In genomic region chr5:54163890-54164289, GRCm38 (mm10) we compare ENCODE assay signal across 20 mouse cellular contexts.
DNase-seq lines count a peak whose midpoint lies in the region; ATAC-seq and TF ChIP-seq lines count a peak whose summit lies in the region.
"Had no signal": no experiment of that assay in that cellular context is flagged by ENCODE, and none has a peak within 500 bp of the region (broad histone marks: within the 10 kb centered on the region; RNA-seq: fewer than 3 reads in every experiment).

No protein-coding gene starts in this region.

- DNase-seq in cerebellum, postnatal 25 days: peak; percentile 45 to 71
- DNase-seq in cerebellum, adult 18-20 months: no peak
- DNase-seq in hindbrain, postnatal 0 days (ENCODE audit: low spot score): peak; percentile 73
- no peak for DNase-seq in hindbrain, embryonic 10.5 days (ENCODE audit: low spot score)
- peak; percentile 15 for DNase-seq in lung, postnatal 10 days
- no peak for DNase-seq in lung, postnatal 14 days
- DNase-seq in Patski (ENCODE audit: low read depth, low spot score): peak; percentile 54
- no peak for DNase-seq in ovary, adult 18-20 months (ENCODE audit: low spot score)
- DNase-seq: cerebellum, adult 9-10 months; heart, adult 18-20 months; lung, adult 2 months; retina, postnatal 1 day; right cerebral cortex, postnatal 4 days; thymus, postnatal 14 days had no signal

- H3K36me3 ChIP-seq in hindbrain, postnatal 0 days (ENCODE audit: insufficient read depth, low read length): no peaks in the 10 kb centered on the region
- no peaks in the 10 kb centered on the region for H3K36me3 ChIP-seq in hindbrain, embryonic 10.5 days
- H3K36me3 ChIP-seq: embryonic facial prominence, embryonic 10.5 days; hindbrain, embryonic 13.5 days; limb, embryonic 10.5 days had no signal

- CTCF ChIA-PET in Patski (lab: Charles Lee): interaction anchor here (3.5 kb wide), 1 partner anchor 9 kb away, joined by 13 read pairs; no protein-coding TSS in a partner anchor

- peaks cover 7% of the 10 kb centered on the region; the same call in 1 of the 2 replicates for H3K4me1 ChIP-seq in hindbrain, postnatal 0 days (ENCODE audit: insufficient read depth, low read length)
- peaks cover 9% of the 10 kb centered on the region for H3K4me1 ChIP-seq in hindbrain, embryonic 10.5 days (replicated peaks)

- H3K27me3 ChIP-seq in hindbrain, postnatal 0 days (ENCODE audit: insufficient read depth, low read length): no peaks in the 10 kb centered on the region
- no peaks in the 10 kb centered on the region for H3K27me3 ChIP-seq in hindbrain, embryonic 10.5 days (ENCODE audit: insufficient read depth, poor library complexity, severe bottlenecking)
- peaks cover 32% of the 10 kb centered on the region for H3K27me3 ChIP-seq in Patski
- H3K27me3 ChIP-seq: forebrain, embryonic 13.5 days; hindbrain, embryonic 13.5 days had no signal

- no peak overlapping the region for H3K4me3 ChIP-seq in hindbrain, postnatal 0 days (ENCODE audit: low read length)
- no peak overlapping the region for H3K4me3 ChIP-seq in hindbrain, embryonic 10.5 days
- H3K4me3 ChIP-seq: embryonic facial prominence, embryonic 10.5 days; forebrain, embryonic 13.5 days; hindbrain, embryonic 13.5 days; limb, embryonic 10.5 days had no signal

- POLR2A ChIA-PET in Patski (lab: Charles Lee): no interaction called here

- peak; percentile 44; the same call in 1 of the 2 replicates for ATAC-seq in hindbrain, postnatal 0 days
- ATAC-seq in Patski: peak; percentile 70
- ATAC-seq: forebrain, embryonic 13.5 days; intestine, embryonic 16.5 days had no signal

- TF ChIP-seq CTCF in hindbrain, postnatal 0 days (IDR thresholded peaks at IDR 0.05; ENCODE audit: low read depth): no peak
- TF ChIP-seq CTCF in Patski (IDR thresholded peaks at IDR 0.05): no peak

- H3K9me3 ChIP-seq in hindbrain, postnatal 0 days (ENCODE audit: low read length): no peaks in the 10 kb centered on the region
- H3K9me3 ChIP-seq in hindbrain, embryonic 10.5 days: no peaks in the 10 kb centered on the region
- H3K9me3 ChIP-seq: embryonic facial prominence, embryonic 10.5 days; forebrain, embryonic 13.5 days; hindbrain, embryonic 13.5 days; limb, embryonic 10.5 days had no signal

- in situ Hi-C loops in Patski (cut with MboI; ENCODE audit: low pct_unique_long_range_greater_than_20kb): no loop called here

- H3K9ac ChIP-seq in hindbrain, postnatal 0 days (replicated peaks; ENCODE audit: low read length): no peak overlapping the region
- H3K9ac ChIP-seq: forebrain, embryonic 13.5 days; hindbrain, embryonic 13.5 days had no signal

- no peak overlapping the region for H3K27ac ChIP-seq in hindbrain, postnatal 0 days
- H3K27ac ChIP-seq in hindbrain, embryonic 10.5 days: no peak overlapping the region
- H3K27ac ChIP-seq: embryonic facial prominence, embryonic 10.5 days; forebrain, embryonic 13.5 days; hindbrain, embryonic 13.5 days; limb, embryonic 10.5 days had no signal

- 45% methylated on average over 4 of the region's 4 CpGs for WGBS in hindbrain, postnatal 0 days
- WGBS in hindbrain, embryonic 10.5 days: 87% methylated on average over 4 of the region's 4 CpGs

- H3K4me2 ChIP-seq in hindbrain, postnatal 0 days (ENCODE audit: low read depth, low read length): no peak overlapping the region
- H3K4me2 ChIP-seq: forebrain, embryonic 13.5 days; hindbrain, embryonic 13.5 days; liver, embryonic 11.5 days had no signal

Comparison
In these comparisons a context has a peak if more than half of its experiments do, and no peak if none do; other contexts are left out.
1. DNase-seq: peak in cerebellum, postnatal 25 days (2 of 2), hindbrain, postnatal 0 days (single experiment), lung, postnatal 10 days (single experiment) and Patski (single experiment); none in cerebellum, adult 18-20 months (0 of 2), hindbrain, embryonic 10.5 days (single experiment), lung, postnatal 14 days (single experiment) and ovary, adult 18-20 months (single experiment).